Mouse (Mus musculus) embryo, embryonic 11.5 days (tissue): ENCODE data around the gene Osbpl6.
"Not testable (repeated sequence)": the region's sequence is repeated elsewhere in the genome, so short reads cannot be mapped to it uniquely, and the experiment has no call there.

Source experiments
- DNase-seq: peaks from one replicate; pipeline ENCODE4 v3.0.0-alpha.2; 2012; ENCODE audit warnings: low read depth, low spot score

Osbpl6 gene

GRCm38 (mm10) chr2:76563862-76564261 lies 157.6 kb downstream of the Osbpl6 start:
- no peak for DNase-seq

DNA sequence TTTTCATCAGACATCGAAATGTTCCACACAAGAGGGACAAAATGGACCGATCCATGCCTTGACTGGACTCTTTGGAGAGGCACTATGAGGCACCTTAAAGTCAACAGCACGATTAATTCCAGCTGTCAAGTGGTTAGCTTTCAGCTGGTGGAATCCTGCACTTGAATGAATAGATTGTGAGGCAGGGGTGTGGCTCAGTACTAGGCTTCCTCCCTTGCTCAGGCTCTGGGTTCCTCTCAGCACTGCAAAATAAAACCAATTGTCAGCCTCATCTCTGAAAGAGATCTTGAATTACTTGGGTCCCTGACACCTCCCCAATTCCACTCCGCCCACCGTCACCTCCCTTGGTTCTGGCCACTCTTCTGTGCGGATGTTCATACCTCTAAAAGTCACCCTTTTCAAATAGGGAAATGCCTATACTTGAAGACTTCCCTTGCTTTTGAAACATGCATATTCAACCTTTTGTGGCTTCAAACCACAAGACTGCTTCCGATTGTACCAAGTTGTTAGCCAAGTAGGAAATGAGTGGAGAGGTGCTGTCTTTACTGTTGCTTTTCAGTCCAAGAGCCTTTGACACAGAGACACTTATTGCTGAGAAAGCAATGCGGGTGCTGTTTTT lies 160.7 kb downstream of the Osbpl6 start:
- no peak for DNase-seq

DNA sequence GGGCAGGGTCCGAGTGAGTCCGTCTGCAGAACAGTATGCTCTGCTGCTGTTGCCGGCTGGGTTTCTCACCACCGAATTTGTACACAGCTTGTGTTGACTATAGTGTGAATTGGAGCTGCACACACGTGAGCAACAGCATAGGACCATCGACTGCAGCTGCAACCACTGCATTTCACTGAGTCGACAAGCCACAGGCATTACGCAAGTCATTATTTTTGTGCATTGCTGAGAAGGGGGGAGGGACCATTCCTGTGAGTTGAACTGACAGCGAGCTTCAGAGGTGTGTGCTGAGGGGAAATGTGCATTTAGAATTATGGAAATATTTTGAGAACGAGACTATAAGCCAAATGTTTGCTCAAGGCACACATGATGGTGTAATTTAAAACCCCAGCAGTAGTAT lies 165.2 kb downstream of the Osbpl6 start:
- no peak for DNase-seq

DNA sequence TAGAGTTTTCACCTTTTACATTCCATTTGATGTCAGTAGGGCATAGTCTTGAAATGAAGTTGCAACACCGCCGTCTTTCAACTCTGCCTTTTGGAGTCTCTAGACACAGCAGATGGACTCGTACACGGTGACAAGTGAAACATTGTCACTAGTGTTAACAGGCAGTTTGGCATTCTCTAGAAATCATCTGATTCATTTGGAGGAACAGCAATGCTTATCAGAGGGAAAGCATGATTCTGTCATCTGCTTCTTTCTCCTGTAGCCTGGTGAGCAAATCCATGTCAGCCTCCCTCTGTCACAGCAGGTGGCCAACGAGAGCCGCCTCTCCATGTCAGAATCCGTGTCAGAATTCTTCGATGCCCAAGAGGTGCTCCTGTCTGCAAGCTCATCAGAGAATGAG lies 172.6 kb downstream of the Osbpl6 start:
- no peak for DNase-seq

- DNase-seq = no peak
These were observed 178.8 kb downstream of the Osbpl6 start for GRCm38 (mm10) chr2:76585090-76585489.

- no peak for DNase-seq
These were observed 180.6 kb downstream of the Osbpl6 start for GRCm38 (mm10) chr2:76586906-76587305.

- DNase-seq = no peak
These were observed 183.9 kb downstream of the Osbpl6 start for GRCm38 (mm10) chr2:76590221-76590620.

DNA sequence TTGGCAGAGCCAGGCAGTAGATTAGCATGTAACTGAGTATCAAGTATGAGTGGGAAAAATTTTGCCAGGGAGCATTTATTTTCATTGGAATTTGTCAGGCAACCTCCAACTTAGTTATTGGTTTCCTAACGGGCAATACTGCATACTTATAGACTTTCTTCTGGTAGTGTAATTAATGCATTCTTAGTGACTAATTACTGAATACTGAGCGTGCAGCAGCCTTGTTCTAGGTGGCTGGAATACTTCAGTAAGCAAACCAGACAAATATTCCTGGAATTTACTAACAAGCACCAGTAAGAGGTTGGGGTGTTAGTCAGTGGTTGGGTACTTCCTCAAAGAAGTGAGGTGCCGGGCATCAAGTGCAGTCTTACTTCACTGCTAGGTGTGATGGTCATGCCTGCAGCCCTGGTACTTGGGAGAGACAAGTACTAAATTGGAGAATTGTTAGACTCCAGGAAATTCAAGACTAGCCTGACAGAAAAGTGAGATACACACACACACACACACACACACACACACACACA lies 186.2 kb downstream of the Osbpl6 start:
- no peak for DNase-seq

DNA sequence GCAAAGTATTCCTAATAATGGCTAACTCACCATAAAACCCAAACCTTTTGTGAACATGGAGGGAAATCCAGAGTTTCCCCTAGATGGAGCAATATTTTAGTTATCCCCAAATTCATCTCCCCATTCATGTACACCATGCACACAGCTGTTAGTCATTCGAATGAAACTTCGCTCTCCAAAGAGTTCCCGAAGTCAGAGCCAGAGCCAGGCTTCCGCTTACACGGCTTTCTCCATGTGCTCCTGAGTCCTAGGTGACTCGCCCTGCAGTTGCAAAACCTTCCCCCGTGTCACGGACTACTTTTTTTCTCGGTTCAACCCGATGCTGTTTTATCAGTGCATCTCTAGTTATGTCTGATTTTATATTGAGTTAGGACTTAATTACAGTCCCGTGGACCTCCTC lies 191.2 kb downstream of the Osbpl6 start:
- DNase-seq = no peak

DNA sequence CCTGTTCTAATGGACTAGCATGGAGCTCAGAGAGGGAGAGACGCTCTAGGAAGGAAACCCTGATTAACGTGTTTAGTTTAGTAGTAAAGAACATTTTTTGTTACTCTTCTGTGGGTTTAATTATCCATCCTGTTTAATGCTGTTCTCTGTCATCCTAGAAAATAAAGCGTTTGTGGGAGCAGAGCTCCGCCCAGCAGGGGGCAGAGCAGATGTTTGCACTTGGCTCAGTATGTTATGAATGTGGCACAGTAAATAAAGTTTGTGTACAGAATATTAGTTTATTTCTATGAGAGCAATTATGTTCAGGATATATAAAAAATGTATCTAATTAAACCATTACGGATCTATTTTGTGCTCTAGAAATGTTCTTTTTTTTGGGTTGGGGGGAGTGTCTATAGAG lies 192.9 kb downstream of the Osbpl6 start:
- DNase-seq = no peak

DNA sequence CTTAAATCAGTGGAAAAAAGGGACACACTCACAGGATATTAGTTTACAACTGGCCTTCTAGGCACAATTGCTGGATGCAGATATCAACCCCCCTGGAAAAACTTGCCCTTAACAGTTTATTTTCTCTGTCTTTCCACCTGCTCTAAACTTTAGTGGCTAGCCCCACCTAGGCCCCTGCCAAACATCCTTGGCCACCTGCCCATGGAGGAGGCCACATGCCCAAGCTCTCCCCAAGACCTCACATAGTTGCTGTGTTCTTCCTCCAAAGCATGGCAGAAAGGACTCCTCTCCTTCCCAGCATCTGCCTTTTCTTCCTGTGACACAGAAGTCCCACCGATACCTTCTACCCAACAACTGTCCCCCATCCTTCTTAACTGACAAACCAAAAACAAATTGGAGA lies 195.9 kb downstream of the Osbpl6 start:
- no peak for DNase-seq

DNA sequence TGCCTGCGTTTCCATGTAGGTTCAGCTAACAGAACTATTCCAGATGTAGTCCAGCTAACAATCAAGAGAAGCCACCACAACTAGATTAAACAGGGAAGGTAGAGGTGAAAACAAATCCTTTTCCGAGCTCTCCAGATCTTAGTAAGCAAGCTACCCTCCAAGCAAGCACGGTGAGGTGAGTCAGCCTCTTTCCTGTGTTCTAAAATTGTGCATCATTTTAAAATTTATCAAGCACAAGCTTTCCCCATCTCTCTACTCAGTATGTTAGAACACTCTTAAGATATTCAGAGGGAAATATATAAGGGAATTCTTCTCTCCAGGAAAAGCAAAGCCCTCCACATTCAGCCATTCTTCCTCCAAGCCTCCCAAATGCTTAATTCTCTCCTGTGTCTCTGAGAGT lies 200.4 kb downstream of the Osbpl6 start:
- no peak for DNase-seq

GRCm38 (mm10) chr2:76610326-76611104 lies 204.2 kb downstream of the Osbpl6 start:
- no peak for DNase-seq

- no peak for DNase-seq
These were observed 205.7 kb downstream of the Osbpl6 start for GRCm38 (mm10) chr2:76611996-76612395.

DNA sequence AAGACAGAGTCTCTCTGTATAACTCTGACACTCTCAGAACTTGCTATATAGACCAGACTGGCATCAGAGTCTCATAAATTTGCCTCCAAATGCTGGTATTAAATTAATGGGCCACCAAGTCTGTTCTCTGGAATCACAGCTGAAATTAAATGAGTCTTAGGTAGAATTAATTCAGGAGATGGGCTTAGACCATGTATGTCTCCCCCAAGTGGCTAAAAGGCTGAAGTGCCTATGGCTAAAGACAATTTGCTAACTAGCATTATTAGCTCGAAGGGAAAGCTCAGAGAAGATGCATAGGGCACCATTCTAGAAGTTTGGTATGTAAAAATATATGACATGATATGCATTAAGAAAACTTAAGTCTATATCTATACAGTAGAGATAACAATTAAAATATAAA lies 211.8 kb downstream of the Osbpl6 start:
- DNase-seq = peak; percentile 43

- no peak for DNase-seq
These were observed 213.9 kb downstream of the Osbpl6 start for GRCm38 (mm10) chr2:76620188-76620587.

GRCm38 (mm10) chr2:76621724-76622123 lies 215.4 kb downstream of the Osbpl6 start:
- no peak for DNase-seq

DNA sequence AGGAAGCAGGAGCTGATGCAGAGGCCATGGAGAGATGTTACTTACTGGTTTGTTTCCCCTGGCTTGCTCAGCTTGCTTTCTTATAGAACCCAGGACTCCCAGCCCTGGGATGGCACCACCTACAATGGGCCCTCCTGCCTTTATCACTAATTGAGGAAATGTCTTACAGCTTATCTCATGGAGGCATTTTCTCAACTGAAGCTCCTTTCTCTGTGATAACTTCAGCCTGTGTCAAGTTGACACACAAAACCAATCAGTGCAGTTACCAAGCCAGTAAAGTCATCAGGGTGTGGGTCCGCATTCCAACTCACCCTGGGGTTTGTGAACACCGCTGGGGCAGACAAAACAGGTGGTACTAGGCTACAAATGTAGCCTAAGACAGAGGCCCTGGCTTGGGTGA lies 216.0 kb downstream of the Osbpl6 start:
- DNase-seq = not testable (repeated sequence)

DNA sequence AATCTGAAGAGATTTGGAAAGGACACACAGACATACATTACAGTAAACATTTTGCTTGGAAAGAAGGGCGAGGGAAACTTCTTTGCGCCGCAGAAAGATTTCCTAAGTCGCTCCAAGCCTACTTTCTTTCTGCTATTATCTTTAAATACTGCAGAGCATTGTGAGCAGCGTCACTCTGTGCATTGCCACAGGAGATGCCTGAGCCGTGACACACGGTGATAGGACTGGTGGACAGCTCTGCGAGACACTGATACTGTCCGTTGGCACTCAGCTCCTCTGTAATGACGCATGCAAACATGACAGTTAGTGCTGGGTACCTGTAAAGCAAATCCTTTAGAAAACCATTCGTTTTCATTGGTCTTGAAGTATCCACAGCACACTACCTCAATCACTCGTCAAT lies 224.0 kb downstream of the Osbpl6 start:
- no peak for DNase-seq

GRCm38 (mm10) chr2:76631600-76631999 lies 225.3 kb downstream of the Osbpl6 start:
- no peak for DNase-seq

DNA sequence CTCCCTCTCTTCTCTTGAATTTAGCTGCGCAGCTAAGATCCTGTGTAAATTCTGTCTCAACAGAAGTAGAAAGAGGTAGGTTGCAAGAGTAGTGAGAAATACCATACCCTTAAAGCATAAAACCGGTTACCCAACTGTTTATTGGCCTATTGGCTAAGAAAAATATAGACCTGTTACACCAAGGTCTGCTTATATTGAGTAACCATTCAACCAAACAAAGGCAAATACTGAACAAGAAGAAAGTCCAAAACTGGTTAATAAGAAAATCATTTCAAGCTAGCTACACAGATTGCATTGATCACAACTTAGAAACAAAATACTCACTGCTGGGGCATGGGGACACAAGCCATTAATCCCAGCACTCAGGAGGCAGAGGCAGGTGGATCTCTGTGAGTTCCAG lies 233.3 kb downstream of the Osbpl6 start:
- DNase-seq = no peak

GRCm38 (mm10) chr2:76643801-76644200 lies 237.5 kb downstream of the Osbpl6 start:
- no peak for DNase-seq

DNA sequence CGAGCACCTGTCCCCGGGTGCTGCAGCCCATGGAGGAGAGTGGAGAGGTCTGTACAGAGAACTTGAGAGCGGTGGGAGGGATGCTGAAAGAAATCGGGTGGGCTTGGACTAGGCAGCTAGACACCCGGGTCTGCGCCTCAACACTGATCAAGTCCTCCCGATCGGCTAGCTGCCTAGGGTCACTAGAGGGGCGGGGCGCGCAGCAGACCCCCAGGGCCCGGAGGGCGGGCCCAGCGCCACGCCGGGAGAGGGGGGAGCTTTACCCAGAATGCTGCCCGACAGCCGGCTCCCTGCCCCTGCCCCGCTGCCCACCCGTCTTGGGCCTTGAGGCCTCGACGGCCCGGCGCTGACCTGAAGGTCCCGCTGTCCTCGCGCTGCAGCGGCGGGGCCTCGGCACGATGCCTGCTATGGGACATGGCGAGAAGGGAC lies 241.1 kb downstream of the Osbpl6 start:
- peak; percentile 43 for DNase-seq
